Mouse (Mus musculus): Measurements from ENCODE around the gene Tmem221. TPM values are rescaled to one million over a fixed set of nuclear protein-coding genes. Genes with fewer than 3 reads are reported as not detected.
A peak's percentile ranks its signal among the peaks of the same experiment; 100 is the strongest.

The Tmem221 gene
- not detected for total RNA-seq (2021)
- long read RNA-seq, experiment 1: 0 reads
- long read RNA-seq, experiment 2: 0 reads

DNA sequence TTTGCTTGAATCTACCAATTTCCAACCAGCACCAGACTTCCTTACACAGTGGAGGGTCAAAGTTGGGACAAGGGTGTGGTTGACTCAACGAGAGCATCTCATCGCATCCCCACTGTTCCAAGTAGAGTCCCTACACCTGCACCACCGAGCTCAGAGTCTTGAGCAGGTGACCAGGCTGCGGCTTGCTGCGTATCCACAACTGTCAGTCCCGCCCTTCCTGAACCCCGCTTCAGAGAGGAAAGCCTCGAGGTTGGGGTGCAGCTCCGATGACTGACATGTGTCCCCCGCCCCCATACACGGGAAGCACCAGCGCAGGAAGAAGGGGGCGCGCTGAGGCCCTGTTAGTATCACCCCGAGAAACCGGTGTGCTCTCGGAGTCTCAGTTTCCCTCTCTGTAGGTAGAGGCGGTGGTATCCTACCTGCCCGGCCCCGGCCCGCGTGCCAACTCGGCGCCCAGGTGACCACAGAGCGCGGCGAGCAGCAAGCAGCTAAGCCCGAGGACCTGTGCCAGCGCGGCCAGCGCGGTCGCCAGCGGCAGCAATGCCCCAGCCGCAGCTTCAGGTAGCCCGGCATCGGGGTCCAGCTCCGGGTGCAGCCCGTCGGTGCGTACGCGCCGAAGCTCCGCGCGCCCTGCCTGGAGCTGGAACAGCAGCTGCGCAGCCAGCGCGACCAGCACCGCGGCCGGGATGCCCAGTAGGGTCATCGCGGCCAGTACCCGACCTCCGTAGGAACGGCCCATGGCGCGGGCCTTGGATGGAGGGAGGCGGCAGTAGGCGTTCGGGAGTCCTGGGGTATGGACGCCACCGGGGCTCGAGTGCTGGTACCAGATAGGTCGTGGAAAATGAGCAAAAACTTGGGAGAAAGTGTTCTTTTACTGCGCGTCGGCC is at the start of gene Tmem221:
Tmem221 (minus strand) TSS at position 801 of the 887 bp plus-strand sequence.
- no peak within 1 kb of the TSS for H3K27ac ChIP-seq
- intact Hi-C loops (cut with DNase I): no loop called here
- TF ChIP-seq CTCF (IDR thresholded peaks at IDR 0.05): no peak
- DNase-seq (ENCODE audit: extremely low spot score in 1 of 2, low spot score in 2 of 2): no peak
- peak within 1 kb of the TSS; percentile 17; the same call in 1 of the 2 replicates for H3K4me3 ChIP-seq

DNA sequence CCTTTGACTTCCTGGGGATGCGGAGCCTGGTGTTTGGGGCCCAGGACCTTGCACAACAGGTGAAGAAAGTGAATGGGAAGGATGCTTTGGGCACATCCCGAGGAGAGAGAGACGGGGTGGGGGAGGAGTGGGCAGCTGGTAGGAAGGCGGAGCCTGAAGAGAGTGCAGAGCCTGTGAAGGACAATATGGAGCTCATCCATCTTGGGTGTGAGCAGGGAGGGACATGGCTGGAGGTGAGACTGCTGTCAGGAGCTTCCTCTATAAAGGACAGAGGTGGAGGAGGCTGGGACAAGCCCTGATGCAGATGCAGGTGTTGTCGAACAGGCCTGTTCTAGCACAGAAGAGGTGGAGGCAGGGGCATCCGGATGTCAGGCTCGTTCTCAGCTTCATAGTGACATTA is 45.4 kb upstream of the Tmem221 start:
- TF ChIP-seq CTCF (IDR thresholded peaks at IDR 0.05): no peak
- intact Hi-C loops (cut with DNase I): no loop called here
- DNase-seq (ENCODE audit: extremely low spot score in 1 of 2, low spot score in 2 of 2): no peak
- no peak overlapping the region for H3K4me3 ChIP-seq
- H3K27ac ChIP-seq: no peak overlapping the region

DNA sequence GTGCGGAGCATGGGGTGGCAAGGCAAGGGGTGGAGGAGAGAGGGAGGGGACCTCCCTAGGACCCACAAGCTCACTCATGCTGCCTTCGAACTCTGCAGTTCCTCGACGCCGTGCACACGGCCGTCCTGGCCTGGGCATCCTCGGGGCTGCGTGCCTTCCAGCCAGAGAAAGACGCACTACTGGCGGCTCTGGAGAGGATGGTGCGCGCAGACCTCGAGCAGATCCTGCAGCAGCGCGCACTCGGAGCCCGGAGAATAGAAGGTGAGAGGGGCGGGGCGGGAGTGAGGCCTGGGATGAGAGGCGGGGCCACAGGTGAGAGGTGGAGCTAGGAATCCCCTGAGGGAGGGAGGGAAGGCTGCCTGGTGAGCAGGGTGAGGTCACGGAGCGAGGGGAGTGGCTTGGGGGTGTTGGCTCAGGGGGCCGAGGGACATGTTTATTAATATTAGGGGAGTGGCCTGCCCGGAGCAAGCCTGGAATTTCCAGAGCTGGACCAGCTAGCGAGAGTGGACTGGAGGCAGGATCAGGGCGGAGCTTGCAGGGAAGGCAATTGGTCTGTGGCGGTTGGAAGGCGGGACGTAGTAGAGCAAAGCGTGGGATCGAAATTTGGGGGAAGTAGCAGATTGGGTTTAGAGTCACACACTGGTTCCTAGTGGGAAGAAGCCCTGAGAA is 44.1 kb upstream of the Tmem221 start:
- H3K27ac ChIP-seq: no peak overlapping the region
- peak overlapping the region; percentile 25 for H3K4me3 ChIP-seq
- intact Hi-C loops (cut with DNase I): no loop called here
- peak in 1 of 2 experiments; percentile 61 for DNase-seq (ENCODE audit: extremely low spot score in 1 of 2, low spot score in 2 of 2)
- no peak for TF ChIP-seq CTCF (IDR thresholded peaks at IDR 0.05)

DNA sequence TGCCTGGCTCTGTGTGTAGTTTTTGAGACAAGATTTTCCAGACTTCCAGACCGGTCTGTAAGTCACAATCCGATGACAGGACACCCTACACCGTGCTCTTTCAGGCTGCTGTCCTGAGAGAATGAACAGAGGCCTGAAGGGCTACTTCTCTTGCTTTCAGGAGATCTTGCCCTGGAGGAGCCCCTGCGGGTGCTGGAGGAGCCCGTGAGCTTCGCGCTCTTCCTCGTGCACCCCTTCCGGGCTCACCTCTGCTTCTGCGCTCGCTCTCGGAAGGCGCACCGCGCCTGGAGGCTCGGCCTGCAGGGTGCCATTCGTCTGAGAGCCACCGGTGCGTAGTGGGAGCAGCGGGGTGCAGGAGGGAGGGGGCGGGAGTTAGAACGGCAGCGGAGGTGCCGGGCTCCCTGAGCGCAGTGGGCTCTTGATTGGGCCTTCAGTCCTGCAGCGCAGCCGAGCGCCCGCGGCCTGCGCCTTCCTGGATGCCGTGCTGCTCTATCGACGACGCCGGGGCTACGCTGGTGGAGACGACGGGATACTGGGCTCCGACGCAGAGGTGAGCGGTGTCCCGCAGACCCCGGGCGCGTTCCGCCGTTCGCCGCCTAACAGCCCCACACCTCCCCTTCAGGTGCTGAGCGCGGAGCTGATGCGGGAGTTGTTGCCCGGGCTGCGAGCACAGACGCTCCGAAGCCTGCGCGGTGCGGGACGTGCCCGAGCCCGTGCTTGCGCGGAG is 43.4 kb upstream of the Tmem221 start:
- no peak for TF ChIP-seq CTCF (IDR thresholded peaks at IDR 0.05)
- Histone ChIP-seq H3K4me3 (peak overlapping the region; percentile 25), H3K27ac (no peak overlapping the region)
- no peak for DNase-seq (ENCODE audit: extremely low spot score in 1 of 2, low spot score in 2 of 2)
- intact Hi-C loops (cut with DNase I): no loop called here

DNA sequence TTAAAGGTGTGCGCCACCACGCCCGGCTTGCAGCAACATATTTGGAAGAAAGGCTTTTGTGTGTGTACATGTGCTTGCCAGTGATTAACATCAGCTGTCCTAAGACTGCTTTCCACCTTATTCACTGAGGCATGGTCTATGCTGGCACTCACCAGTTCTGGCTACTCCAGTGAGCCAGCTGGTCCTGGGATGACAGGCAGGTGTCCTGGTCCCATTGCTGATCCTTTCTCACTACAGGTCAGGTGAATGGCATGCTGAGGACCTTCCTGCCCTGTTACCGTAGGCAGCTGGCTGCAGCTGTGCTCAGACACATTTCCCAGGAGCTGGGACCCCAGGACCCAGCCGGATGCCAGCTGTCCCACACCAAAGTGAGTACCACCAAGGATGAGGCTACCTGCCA is 40.2 kb upstream of the Tmem221 start:
- no peak overlapping the region for H3K4me3 ChIP-seq
- intact Hi-C loops (cut with DNase I): loop anchor here (5.0 kb wide), 1 partner anchor 157 kb away; no protein-coding TSS in a partner anchor
- no peak for DNase-seq (ENCODE audit: extremely low spot score in 1 of 2, low spot score in 2 of 2)
- no peak for TF ChIP-seq CTCF (IDR thresholded peaks at IDR 0.05)
- H3K27ac ChIP-seq: no peak overlapping the region

DNA sequence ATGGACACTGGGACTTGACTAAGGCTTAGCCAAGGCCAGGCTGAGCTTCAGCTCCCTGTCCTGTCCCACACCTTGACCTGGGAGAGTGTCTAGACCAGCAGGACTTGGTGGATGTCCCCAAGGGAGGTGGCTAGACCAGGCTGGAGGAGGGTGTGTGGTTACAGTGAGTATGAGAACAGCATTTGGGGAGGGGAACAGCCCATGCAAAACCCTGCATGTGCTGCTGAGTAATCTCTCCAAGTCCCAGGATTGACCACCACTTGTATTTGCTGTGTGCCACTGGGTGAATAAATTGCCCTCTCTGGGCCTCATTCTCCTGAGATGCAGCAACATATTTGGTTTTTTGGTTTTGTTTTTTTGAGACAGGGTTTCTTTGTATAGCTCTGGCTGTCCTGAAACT is 39.7 kb upstream of the Tmem221 start:
- no peak for TF ChIP-seq CTCF (IDR thresholded peaks at IDR 0.05)
- intact Hi-C loops (cut with DNase I): loop anchor here (5.0 kb wide), 1 partner anchor 156 kb away; no protein-coding TSS in a partner anchor
- no peak for DNase-seq (ENCODE audit: extremely low spot score in 1 of 2, low spot score in 2 of 2)
- Histone ChIP-seq H3K27ac (no peak overlapping the region), H3K4me3 (no peak overlapping the region)

DNA sequence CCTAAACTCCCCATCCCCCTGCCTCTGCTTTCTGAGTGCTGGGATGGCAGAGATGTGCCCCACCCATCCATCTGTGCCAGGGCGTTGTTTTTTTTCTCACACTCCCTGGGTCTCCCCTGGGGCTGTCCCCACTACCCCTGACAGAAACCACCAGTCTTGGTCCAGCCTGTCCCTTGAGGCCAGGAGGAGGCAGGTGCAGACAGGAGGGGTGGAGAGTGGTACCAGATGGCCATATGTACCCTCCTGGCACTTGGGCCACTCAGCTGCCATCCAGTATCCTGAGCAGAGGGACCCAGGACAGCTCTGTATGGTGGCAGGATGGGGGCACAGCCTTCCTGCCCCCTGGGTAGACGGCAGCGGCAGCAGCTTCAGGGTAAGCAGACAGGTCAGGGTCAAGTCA is 38.8 kb upstream of the Tmem221 start, which contains the start of gene Fam129c:
Fam129c (plus strand) TSS at position 198 of the 400 bp plus-strand sequence.
- no peak for DNase-seq (ENCODE audit: extremely low spot score in 1 of 2, low spot score in 2 of 2)
- Histone ChIP-seq H3K27ac (no peak within 1 kb of the TSS), H3K4me3 (no peak within 1 kb of the TSS)
- no peak for TF ChIP-seq CTCF (IDR thresholded peaks at IDR 0.05)
- intact Hi-C loops (cut with DNase I): loop anchor here (5.0 kb wide), 1 partner anchor 155 kb away; no protein-coding TSS in a partner anchor

DNA sequence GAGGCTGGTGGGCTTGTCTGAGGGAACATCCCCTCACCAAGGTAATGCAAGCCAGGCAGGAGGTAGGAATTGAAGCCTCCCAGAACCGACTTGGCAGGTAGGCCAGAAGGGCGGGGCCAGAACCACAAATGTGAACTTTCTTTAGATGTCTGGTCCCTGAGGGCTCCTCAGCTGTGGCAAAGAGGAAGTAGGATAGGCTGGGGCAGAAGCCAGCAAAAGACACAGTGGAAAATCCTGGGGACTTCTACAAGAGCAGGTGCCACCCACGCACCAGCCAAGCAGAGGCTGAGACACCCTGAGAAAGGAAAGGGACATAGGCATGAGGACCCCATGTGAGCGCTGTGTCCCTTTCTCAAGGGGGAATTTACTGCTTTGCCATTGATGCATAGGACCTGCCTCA is 38.1 kb upstream of the Tmem221 start:
- DNase-seq (ENCODE audit: extremely low spot score in 1 of 2, low spot score in 2 of 2): no peak
- H3K4me3 ChIP-seq: no peak overlapping the region
- H3K27ac ChIP-seq: no peak overlapping the region
- no peak for TF ChIP-seq CTCF (IDR thresholded peaks at IDR 0.05)
- intact Hi-C loops (cut with DNase I): loop anchor here (1.0 to 5.0 kb wide), 2 partner anchors 35 to 154 kb away; no protein-coding TSS in a partner anchor

DNA sequence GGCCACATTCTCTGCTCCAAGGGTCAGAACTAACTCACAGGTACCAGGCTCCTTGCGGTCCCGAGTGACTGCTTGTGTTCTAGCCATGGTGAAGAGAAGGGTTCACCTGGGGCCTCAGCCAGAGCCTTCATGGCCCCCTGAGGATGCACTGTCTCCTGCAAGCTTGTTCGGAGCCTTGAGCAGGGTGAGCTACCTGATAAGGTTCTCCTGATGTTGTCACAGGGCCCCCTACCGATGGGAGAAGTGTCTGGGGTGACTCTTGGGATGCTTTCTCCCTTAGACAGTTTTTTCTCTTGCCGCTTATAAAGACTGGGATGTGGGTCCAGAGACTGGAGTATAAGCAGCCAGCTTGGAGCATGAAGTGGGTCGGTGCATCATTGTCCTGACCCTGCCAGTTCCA is 37.7 kb upstream of the Tmem221 start:
- no peak overlapping the region; the same call in 1 of the 2 replicates for H3K27ac ChIP-seq
- no peak for DNase-seq (ENCODE audit: extremely low spot score in 1 of 2, low spot score in 2 of 2)
- intact Hi-C loops (cut with DNase I): loop anchor here (1.0 to 5.0 kb wide), 2 partner anchors 35 to 154 kb away; no protein-coding TSS in a partner anchor
- H3K4me3 ChIP-seq: no peak overlapping the region
- no peak for TF ChIP-seq CTCF (IDR thresholded peaks at IDR 0.05)

DNA sequence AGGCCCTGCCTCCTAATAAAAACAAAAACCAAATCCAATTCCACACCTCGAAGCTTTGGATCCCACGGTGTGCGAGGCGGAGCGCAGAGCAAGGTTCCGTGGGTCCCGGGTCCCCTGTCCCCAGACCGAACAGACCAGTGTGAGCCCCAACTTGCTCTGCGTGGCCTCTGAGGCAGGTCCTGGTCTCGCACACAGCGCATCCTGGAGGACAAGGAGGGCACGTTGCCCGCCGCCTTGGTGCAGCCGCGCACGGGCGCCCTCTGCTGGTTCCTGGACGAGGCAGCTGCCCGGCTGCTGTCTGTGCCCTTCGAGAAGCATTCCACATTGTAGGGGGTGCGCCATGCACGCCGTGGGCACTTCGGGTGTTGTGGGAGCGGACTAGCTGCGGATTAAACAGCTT is 37.2 kb upstream of the Tmem221 start:
- intact Hi-C loops (cut with DNase I): loop anchor here (1.0 to 5.0 kb wide), 2 partner anchors 35 to 154 kb away; no protein-coding TSS in a partner anchor
- H3K4me3 ChIP-seq: peak overlapping the region; percentile 35
- H3K27ac ChIP-seq: peak overlapping the region; percentile 42; the same call in 1 of the 2 replicates
- TF ChIP-seq CTCF (IDR thresholded peaks at IDR 0.05): peak; percentile 100
- peak; percentile 85 to 92 for DNase-seq (ENCODE audit: extremely low spot score in 1 of 2, low spot score in 2 of 2)

DNA sequence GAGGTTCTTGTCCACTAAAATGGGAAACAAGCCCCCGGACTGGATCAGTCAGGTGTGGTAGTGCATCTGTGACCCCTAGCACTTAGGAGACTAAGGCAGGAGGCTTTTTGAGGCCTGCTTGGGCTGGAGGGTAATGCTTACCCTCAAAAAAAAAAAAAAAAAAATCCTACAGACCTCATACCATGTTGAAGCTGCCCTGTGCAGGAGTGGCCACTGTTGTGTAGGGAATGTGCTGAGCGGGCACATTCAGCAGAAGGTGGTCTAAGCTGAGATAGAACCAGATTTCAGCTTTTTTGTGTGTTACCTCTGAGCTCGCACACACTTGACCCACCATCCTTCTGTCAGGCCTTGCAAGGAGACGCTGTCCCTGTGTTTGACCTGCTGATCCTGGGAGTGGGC is 35.7 kb upstream of the Tmem221 start:
- intact Hi-C loops (cut with DNase I): no loop called here
- TF ChIP-seq CTCF (IDR thresholded peaks at IDR 0.05): no peak
- DNase-seq (ENCODE audit: extremely low spot score in 1 of 2, low spot score in 2 of 2): no peak
- no peak overlapping the region for H3K27ac ChIP-seq
- H3K4me3 ChIP-seq: no peak overlapping the region
